Mouse (Mus musculus) liver, embryonic 14.5 days (tissue): Measurements from ENCODE around the gene Rph3al. TPM values are rescaled to one million over a fixed set of nuclear protein-coding genes. Genes with fewer than 3 reads are reported as not detected.

Experiments
- ATAC-seq: fragments of 200-750 bp; cut with Nextera tagmentation; 2 replicates; pipeline ENCODE4 v1.8.0; 2017; ENCODE audit warnings: moderate number of reproducible peaks, mild to moderate bottlenecking, moderate library complexity; ENCODE audit not compliant: insufficient read depth
- DNase-seq, 3 experiments: peaks; one replicate each; pipeline ENCODE4 v3.0.0-alpha.2; 2012 to 2013; ENCODE audit warnings: low read depth in 3 of 3, low spot score in 3 of 3
- H3K27ac ChIP-seq: fragments of 300-500 bp; sonication (generic); 2 replicates; pipeline ENCODE4 v1.5.1; 2014; ENCODE audit warnings: moderate library complexity, mild to moderate bottlenecking, control low read depth, inconsistent platforms
- H3K27me3 ChIP-seq: fragments of 300-500 bp; sonication (generic); 2 replicates; pipeline ENCODE4 v1.6.1; 2014; ENCODE audit warnings: mild to moderate bottlenecking, low read length, moderate library complexity; ENCODE audit not compliant: control insufficient read depth, insufficient read depth
- H3K36me3 ChIP-seq: fragments of 300-500 bp; sonication (generic); replicated peaks from 2 replicates; pipeline ENCODE4 v1.6.1; 2014; ENCODE audit warnings: low read depth; ENCODE audit not compliant: control insufficient read depth, insufficient read depth
- H3K4me1 ChIP-seq, 2 experiments: fragments of 200-500 bp in 1 of 2; fragments of 300-500 bp in 1 of 2; sonication (generic) in 1 of 2; replicated peaks; 2 replicates each; pipeline ENCODE4 v1.6.1; 2012 to 2014; ENCODE audit warnings: antibody characterized with exemption in 1 of 2, inconsistent platforms in 1 of 2, low read length in 1 of 2; ENCODE audit not compliant: control insufficient read depth in 2 of 2, insufficient read depth in 2 of 2
- H3K4me2 ChIP-seq: fragments of 300-500 bp; sonication (generic); 2 replicates; pipeline ENCODE4 v1.6.1; 2014; ENCODE audit warnings: low read depth, mild to moderate bottlenecking, control low read depth, moderate library complexity
- H3K4me3 ChIP-seq, 2 experiments: fragments of 200-500 bp in 1 of 2; fragments of 300-500 bp in 1 of 2; sonication (generic) in 1 of 2; 2 replicates each; pipeline ENCODE4 v1.5.1; 2012 to 2014; ENCODE audit warnings: low read depth in 2 of 2, low read length in 2 of 2, mild to moderate bottlenecking in 2 of 2, control low read depth in 1 of 2, inconsistent platforms in 1 of 2, moderate library complexity in 1 of 2; ENCODE audit not compliant: insufficient read depth in 1 of 2
- H3K9ac ChIP-seq: fragments of 300-500 bp; sonication (generic); replicated peaks from 2 replicates; pipeline ENCODE4 v1.6.1; 2014; ENCODE audit warnings: mild to moderate bottlenecking, control low read depth, moderate library complexity
- H3K9me3 ChIP-seq: fragments of 300-500 bp; sonication (generic); 2 replicates; pipeline ENCODE4 v1.6.1; 2016; ENCODE audit warnings: low read length, mixed read lengths; ENCODE audit not compliant: control insufficient read depth
- CTCF ChIP-seq: IDR thresholded peaks from 2 replicates; pipeline ENCODE4 v1.5.1; 2016; ENCODE audit warnings: antibody characterized with exemption, low read depth, control low read depth
- EP300 ChIP-seq: IDR thresholded peaks from 2 replicates; pipeline ENCODE4 v1.6.1; 2016; ENCODE audit warnings: antibody characterized with exemption, low read depth
- WGBS: fragments of 180-500 bp; shearing (Covaris S2); extraction: QIAGEN DNeasy Blood & Tissue Kit; methylation state at CpG from one replicate; pipeline ENCODE4 v1.1.7; 2014; ENCODE audit not compliant: insufficient replicate concordance; 5-methylcytosine and 5-hydroxymethylcytosine counted together
- polyA plus RNA-seq, 2 experiments: library from polyadenylated mRNA; depleted of rRNA in 1 of 2; stranded (reverse) in 1 of 2; unstranded in 1 of 2; fragments of >200 nt; fragmentation: Nextera tagmentation in 1 of 2; extraction: Ambion mirVana in 1 of 2; gene quantifications; 2 replicates each; pipeline versions ENCODE4 v1.2.1 to v1.2.3; 2012 to 2014

The Rph3al gene
- polyA plus RNA-seq, 2 experiments, result 0.25 to 0.29 TPM

DNA sequence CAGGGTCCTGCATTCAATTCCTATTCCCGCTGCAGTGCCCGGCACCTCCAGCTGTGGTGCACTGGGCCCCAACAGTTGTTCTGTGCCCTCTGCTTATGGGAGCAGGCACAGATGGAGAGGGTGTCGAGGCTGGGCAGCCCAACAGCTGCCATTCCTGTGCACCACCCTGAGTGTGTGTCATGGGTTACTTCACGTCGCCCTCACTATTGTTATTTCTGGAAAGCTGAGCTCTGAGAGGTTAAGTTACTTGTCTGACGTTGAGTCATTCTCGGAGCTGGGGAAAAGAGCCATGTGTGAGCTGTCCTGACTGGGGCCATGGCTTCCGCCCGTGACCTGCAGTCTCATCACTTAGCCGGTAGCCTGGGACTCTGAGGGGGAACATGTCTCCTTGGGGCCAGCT is 125.1 kb downstream of the Rph3al start:
- H3K4me3 ChIP-seq, result no peak overlapping the region
- DNase-seq, result no peak
- no peaks in the 10 kb centered on the region for H3K36me3 ChIP-seq
- no peaks in the 10 kb centered on the region for H3K9me3 ChIP-seq
- TF ChIP-seq CTCF (no peak), EP300 (no peak)
- no peak overlapping the region for H3K9ac ChIP-seq
- no peak overlapping the region for H3K4me2 ChIP-seq
- no peak for ATAC-seq
- WGBS, result 51% methylated on average over 10 of the region's 10 CpGs
- no peaks in the 10 kb centered on the region; a peak in 1 of 4 replicates for H3K4me1 ChIP-seq
- H3K27me3 ChIP-seq, result no peaks in the 10 kb centered on the region
- H3K27ac ChIP-seq, result no peak overlapping the region

DNA sequence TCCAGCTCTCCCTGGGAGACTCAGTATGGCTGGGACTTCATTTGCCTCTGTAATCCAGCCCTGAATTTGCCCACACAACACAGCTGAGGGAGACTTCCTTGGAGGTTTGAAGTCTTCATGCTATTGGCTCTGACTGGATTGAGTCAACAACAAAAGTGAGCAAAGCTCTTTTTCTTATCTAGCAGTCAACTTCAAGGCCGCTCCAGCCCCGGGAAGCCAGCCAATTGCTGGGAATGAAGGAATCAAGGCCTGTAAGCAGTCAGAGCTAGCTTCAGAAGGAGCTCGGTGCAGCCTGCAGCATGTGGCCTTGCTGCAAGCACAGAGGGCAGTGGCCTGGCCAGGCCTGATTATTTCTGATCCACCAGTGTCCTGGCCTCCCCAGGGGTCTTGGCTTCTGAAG is 126.3 kb downstream of the Rph3al start:
- H3K27me3 ChIP-seq, result no peaks in the 10 kb centered on the region
- WGBS, result 31% methylated on average over 3 of the region's 3 CpGs
- ATAC-seq (no peak), DNase-seq (peak in 1 of 3 experiments; percentile 7)
- H3K9me3 ChIP-seq, result no peaks in the 10 kb centered on the region
- H3K4me1 ChIP-seq, result no peaks in the 10 kb centered on the region; a peak in 1 of 4 replicates
- no peak overlapping the region for H3K4me3 ChIP-seq
- TF ChIP-seq EP300 (no peak), CTCF (no peak)
- no peak overlapping the region for H3K4me2 ChIP-seq
- H3K36me3 ChIP-seq, result no peaks in the 10 kb centered on the region
- H3K27ac ChIP-seq, result no peak overlapping the region
- no peak overlapping the region for H3K9ac ChIP-seq

DNA sequence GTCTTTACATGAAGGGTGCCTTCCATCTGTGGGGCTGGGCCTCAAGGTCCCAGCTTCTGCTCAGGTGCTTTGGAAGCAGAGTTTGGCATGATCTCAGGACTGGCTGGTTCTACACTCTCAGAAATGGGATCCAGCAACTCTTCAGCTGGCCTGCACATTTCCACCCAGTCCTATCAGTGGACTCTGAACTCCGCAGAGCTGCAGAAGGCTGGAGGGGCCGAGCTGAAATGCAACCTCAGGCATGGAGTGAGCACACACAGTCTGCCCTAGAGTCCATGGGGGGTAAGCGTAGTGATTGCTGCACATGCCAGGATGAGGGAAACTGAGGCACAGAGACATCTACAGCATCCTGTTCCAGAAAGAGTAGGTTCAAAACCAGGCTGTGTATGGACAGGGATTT is 127.7 kb downstream of the Rph3al start:
- Histone ChIP-seq H3K27ac (no peak overlapping the region), H3K36me3 (no peaks in the 10 kb centered on the region), H3K9me3 (no peaks in the 10 kb centered on the region), H3K4me2 (no peak overlapping the region), H3K4me3 (no peak overlapping the region), H3K27me3 (no peaks in the 10 kb centered on the region), H3K9ac (no peak overlapping the region), H3K4me1 (no peaks in the 10 kb centered on the region; a peak in 1 of 4 replicates)
- 61% methylated on average over 3 of the region's 3 CpGs for WGBS
- no peak for ATAC-seq
- TF ChIP-seq EP300 (no peak), CTCF (no peak)
- no peak for DNase-seq

DNA sequence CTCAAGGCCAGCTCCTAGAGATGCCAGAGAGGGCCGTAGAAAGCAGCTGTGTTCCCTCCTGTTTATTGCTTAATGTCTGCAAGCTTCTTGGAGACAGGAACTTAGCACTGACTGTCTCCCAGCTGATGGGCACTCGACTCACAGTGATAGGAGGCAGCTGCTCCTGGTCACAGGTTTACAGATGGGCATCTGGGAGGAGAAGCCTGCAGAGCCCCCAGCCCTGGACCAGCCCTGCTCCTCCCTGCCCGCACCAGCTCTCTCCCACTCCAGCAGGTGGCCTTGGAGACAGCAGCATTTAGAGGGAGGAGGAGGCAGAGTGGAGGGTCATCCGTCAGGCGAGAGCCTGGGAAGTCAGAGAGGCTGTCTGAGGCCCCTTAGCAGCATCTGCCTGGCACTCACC is 130.7 kb downstream of the Rph3al start:
- Histone ChIP-seq H3K27ac (no peak overlapping the region), H3K4me2 (no peak overlapping the region), H3K4me3 (no peak overlapping the region), H3K27me3 (no peaks in the 10 kb centered on the region), H3K4me1 (no peaks in the 10 kb centered on the region; a peak in 1 of 4 replicates), H3K36me3 (no peaks in the 10 kb centered on the region), H3K9me3 (no peaks in the 10 kb centered on the region), H3K9ac (no peak overlapping the region)
- DNase-seq, result no peak
- TF ChIP-seq EP300 (no peak), CTCF (no peak)
- no peak for ATAC-seq
- 49% methylated on average over 5 of the region's 5 CpGs for WGBS

DNA sequence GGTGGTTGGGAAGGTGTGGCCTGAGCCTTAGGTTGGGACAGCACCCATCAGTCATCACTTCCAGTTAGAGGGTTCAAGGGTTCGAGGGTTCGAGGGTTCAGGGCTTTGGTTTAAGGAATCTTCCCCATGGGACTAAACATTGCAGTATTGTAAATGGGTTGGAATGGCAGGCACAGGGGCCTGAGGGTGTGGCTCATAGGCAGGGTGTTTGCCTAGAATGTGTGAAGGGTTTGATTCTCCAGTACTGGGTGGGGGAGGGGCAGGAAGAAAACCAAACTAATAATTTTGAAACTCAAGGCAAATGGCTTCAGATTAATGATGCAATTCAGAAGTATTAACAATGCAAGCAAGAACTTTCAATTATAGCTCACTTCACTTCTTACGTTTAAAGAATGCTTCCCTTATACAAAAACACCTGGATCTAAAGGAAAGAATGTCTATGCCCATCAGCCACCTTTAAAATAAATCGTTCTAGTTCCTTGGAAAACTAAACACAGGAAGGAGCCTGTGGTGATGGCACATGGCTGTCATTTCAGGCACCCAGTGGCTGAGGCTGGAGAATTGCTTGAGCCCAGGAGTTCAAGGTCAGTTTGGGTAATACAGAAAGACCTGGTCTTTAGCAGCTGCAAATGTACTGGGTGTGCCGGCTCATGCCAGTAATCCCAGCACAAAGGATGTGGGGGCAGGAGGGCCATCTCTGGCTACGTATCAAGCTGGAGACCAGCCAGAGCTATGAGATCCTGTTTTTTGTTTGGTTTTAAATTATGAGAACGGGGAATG is 136.3 kb downstream of the Rph3al start:
- Histone ChIP-seq H3K9ac (no peak overlapping the region), H3K4me2 (no peak overlapping the region), H3K27me3 (peaks cover 2% of the 10 kb centered on the region), H3K36me3 (no peaks in the 10 kb centered on the region), H3K4me1 (no peaks in the 10 kb centered on the region), H3K27ac (no peak overlapping the region), H3K4me3 (no peak overlapping the region), H3K9me3 (no peaks in the 10 kb centered on the region)
- no peak for DNase-seq
- TF ChIP-seq EP300, result no peak
- TF ChIP-seq CTCF, result no peak
- 64% methylated on average over 7 of the region's 7 CpGs for WGBS
- ATAC-seq, result no peak
